Mouse (Mus musculus) lung, postnatal 25 days (tissue): ENCODE results near the gene Icmt.

Source experiments
- DNase-seq: peaks from one replicate; pipeline ENCODE4 v3.0.0; 2022; ENCODE audit warnings: low spot score

Icmt gene

DNA sequence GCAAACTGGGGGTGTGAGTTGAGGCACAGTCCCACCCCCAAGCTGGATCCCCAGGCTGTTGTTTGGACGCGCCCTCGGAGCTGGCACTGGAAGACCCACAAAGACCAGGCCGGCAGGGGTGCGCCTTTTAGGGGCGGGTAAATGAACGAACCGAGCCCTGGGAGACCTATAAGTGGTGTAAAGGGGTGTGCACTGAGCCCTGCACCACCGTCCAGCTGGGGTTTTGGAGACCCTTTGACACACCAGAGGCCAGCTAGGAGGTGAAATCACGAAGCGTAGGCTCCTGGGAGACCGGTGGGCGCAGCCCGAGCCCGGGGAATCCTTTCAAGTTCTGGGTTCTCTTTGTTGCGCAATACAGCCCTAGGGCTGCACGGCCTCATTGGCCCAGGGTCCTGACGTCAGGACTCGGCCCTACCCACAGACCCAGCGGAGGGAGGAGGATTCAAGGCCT, 22.3 kb upstream of the Icmt start:
- peak; percentile 31 for DNase-seq

DNA sequence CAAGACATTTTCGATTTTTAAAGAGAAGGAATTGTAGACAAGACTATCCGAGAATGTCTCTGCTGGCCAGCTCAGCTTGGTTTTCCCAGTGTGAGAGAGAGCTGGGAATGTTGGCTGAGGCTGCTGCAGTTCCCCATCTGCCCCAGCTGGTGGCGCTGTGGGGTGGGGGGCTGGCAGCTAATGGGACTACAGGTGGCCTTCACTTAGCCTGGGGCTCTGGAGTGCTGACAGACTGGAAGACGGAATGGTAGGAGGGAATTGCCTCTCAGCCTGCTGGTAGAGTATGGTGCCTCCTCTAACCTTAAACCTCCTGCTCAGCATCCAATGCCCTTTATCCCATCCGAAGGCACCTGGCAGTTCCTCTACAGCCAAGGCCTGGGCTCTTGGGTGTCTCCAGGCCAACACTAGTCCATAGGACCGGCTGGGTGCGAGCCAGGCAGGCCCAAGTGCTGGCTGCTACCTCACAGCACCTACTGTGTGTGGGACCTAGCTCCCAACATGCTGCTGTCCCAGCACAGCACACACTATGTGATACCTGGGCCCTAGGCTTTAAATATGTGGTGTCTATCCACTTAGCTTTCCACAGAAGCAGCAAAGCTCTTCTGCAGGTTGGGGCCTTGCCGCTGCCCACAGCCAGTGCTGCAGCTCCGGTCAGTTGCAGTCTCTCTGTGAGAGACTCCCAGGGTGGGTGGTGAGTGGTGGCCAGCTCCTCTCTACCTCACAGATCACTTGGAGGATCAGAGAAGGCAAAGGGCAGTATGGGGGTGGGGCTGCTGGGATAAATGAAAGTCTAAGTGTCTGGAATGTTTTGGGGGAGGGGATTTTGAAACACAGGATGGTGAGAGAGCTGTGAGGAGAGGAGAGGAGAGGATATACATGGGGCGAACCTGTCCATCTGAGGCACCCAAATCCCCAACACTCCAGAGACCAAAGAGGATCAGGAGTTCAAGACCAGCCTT, 20.4 kb upstream of the Icmt start:
- DNase-seq, result no peak

DNA sequence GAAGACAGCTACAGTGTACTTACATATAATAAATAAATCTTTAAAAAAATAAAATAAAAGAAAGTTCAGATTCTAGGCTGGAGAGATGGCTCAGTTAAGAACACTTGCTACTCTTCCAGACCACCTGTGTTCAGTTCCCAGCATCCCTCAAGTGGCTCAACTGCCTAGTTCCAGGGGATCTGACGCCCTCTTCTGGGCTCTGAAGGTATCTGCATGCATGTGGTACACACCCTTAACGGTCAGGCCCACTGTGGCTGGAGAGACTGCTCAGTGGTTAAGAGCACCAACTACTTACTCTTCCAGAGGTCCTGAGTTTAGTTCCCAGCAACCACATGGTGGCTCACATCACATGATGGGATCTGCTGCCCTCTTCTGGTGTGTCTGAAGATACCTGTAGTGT, 19.1 kb upstream of the Icmt start:
- DNase-seq, result no peak

GRCm38 (mm10) chr4:152278986-152279385, 18.0 kb upstream of the Icmt start:
- DNase-seq, result no peak

DNA sequence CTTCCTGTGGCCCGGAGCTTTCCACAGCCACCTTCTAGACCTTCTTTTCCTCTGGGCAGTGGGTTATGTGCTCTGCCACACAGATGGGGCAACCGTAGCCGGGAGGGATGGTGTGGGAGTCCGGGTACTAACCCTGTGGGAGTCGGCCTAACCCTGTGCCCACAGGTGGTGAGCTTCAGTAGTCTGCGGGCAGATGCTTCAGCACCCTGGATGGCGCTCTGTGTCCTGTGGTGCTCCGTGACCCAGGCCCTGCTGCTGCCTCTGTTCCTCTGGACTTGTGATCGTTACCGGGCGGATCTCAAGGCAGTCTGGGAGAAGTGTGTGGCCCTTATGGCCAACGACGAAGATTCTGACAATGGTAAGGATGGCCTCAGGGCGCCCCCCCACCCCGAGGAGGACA, 15.4 kb upstream of the Icmt start:
- no peak for DNase-seq

- no peak for DNase-seq
Observed at GRCm38 (mm10) chr4:152282721-152283120, 14.3 kb upstream of the Icmt start.

GRCm38 (mm10) chr4:152283186-152283950, 13.7 kb upstream of the Icmt start:
- peak; percentile 81 for DNase-seq

DNA sequence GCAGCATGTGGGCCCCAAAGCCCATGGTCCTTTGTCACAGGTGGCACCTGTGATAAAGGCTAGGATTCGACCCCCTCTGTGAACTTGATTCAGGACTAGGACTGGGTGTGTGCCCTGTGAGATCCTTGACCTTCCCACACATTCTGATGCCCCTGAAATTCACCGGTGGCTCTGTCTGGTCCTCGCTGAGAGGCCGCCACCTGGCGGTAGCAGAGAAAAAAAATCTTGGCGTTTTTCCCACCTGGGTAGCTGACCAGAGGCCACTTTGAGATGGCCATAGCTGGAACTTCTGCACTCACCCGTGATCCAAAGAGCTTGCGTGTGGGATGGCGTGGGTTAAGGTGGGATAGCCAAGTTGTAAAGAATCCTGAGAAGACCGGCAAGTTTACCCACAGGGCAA, 11.5 kb upstream of the Icmt start:
- DNase-seq, result peak; percentile 76

DNA sequence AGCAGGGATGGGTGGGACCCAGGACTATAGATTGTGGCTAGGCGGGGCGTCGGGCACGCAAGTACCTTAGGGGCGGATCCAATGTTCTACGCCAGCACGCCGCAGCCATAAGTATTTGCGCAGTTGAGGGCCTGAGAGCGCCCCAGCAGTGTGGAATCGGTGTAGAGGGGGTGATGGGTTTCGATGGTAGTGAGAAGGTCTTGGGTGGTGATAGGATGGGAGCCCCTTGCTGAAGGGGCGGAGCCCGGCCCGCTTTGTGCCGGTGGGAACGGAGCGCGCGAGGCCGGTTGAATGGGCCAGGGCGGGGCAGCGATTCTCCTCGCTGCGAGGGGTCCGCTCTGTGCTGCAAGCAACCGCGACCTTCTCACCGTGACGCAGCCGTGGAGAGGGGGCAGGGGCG, 10.8 kb upstream of the Icmt start:
- DNase-seq, result no peak

DNA sequence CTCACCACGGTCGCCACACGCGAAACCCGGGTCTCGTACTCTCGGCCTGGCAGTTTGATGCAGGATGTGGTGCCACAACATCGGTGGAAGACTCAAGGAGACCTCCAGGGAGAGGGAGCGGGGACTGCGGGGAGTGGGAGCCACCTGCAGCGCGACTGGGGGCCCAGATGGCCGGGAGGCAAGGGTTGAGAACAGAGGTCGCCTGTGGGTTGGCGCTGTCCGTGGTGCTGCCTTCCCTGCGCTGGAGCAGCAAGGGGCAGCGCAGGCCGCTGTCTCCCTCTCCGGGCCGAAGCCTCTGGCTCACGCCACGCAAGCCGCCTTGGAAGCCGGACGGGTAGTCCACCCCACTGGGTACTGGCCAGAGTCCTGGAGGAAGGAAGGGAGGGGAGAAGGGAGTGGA, 10.1 kb upstream of the Icmt start:
- no peak for DNase-seq

DNA sequence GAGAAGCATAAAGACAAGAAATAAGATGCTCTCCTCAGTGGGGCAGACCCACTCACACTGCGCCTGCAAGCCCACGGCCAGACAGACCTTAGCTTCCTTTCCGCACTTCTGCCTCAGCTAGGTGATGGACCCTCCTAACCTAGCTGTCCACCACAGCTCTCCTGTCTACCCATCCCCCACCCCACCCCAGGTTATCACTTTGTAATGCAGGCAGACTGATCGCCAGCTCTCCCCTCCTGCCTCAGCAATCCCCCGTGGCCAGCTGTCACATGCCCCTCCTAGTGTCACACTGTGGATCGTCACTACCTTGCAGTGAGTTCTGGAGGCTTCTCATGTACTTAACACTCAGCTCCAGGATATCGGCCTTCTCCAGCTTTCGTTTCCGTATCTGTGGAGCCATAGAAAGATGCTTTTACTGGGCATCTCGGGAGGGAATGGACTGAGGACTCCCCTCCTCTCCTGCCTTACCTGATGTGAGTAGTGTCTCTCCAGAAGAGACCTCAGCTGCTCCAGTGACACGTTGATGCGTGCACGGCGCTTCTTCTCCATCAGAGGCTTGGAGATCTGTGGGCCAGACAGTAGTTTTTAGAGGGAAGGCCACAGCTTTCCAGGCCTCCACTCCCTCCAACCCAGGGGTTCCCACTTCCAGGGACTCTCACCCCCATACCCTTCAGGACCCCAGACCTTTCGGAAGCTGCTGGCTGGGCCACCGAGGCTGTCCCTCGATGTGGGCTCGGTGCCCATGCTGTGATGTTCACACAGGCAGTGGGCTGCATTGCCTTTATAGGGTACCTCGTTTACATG, 9.5 kb upstream of the Icmt start:
- no peak for DNase-seq

- no peak for DNase-seq
Observed at GRCm38 (mm10) chr4:152288398-152288945, 8.6 kb upstream of the Icmt start.

- no peak for DNase-seq
Observed at GRCm38 (mm10) chr4:152290385-152290784, 6.6 kb upstream of the Icmt start.

DNA sequence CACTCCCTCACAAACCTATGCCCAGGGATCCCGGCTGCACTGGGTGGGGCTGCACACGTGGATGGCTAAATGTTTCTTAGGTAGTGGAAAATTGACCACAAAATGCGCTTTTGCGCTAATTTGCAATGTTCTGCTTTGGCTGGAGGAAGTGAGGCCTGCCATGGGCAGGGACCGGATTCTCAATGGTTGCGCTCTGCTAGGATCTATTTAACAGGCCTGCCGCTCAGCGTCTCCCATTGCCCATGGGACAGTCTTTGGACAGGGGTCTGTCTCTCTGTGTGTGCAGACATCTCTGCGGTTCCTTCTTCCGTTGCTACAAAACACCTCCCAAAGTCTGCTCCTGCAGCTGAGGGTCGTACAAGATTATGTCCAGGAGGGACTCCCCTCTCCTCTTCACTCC, 6.0 kb upstream of the Icmt start:
- no peak for DNase-seq

GRCm38 (mm10) chr4:152291562-152291961, 5.5 kb upstream of the Icmt start, which contains the start of gene Hes3:
Hes3 (minus strand) TSS chr4:152291662.
- no peak for DNase-seq

DNA sequence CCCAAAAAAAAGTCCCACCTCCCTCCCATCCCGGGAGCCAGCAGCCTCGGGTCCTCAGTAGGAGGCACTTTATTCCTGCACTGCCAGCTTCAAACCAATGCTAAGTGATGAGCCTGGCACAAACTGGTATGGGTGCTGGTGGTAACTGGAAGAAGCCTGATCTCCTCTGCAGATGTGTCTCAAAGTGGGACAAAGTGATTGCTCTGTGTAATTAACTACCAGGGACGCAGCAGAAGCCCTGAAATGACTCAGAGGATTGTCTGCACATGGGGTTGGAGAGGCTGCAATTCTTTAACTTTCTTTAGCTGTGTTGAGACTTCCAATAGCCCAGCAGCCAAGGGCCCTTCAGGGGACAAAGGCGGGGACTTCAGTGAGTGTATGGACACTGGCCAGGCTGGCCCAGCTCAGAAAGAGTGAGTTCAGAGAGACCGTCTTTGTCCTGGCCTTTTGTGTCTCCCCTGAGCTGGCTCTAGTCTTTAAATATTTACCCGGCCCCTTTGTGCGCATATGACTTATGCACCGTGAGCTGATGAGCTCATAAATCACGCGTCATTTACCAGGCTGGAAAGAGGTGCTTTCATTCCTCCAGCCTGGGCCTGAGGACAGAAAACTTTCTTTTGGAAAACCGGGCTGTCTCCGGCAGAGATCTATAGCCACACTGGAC, 4.8 kb upstream of the Icmt start:
- DNase-seq, result no peak

GRCm38 (mm10) chr4:152294188-152294929, 2.7 kb upstream of the Icmt start:
- no peak for DNase-seq

GRCm38 (mm10) chr4:152295916-152296315, 1.1 kb upstream of the Icmt start:
- no peak for DNase-seq

DNA sequence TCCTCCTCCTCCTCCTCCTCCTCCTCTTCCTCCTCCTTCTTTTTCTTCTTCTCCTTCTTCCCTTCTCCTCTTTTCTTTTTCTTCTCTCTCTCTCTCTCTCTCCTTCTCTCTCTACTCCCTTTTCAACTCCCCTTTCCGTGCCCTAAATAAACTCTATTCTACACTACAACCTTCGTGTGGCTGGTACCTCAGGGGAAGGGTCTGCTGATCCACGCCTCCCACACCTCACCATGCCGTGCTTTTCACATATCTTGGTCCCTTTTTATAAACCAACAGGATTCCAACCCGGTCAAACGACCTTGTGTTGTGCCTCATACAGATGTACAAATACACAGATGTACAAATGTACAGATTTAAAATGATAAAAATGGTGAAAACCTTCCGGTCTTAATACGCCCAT, 656 bp upstream of the Icmt start:
- no peak for DNase-seq

DNA sequence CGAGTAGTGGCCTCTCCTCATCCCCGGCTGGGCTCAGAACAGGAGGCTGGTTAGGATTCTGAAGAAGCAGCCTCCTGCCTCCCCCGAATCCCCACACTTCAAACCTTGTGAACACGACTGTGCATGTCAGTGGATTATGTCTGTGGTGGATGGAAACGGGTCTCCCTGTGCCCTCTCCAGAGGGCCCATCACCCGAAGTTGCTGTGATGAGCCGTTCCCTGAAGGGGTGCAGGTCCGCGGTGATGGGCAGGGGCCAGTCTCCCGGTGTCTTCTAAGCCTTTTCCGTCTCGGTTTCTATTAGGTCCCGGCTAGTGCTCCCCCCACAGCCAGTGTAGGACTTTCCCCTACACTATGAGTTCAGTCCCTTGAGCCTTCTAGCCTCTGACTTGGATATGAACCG, 1.8 kb downstream of the Icmt start:
- no peak for DNase-seq

DNA sequence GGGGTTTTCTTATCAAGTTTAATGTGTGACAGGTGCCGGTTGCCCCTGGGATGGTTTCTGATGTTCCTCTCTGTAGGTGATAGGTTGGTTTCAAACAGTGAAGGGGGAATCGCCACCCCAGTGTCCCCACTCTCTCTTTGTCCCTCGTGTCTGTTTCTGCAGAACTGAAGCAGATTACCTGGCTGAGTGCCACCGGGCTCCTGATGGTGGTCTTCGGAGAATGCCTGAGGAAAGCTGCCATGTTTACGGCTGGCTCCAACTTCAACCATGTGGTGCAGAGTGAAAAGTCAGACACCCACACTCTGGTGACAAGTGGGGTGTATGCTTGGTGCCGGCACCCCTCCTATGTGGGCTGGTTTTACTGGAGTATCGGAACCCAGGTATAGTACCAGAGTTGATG, 3.3 kb downstream of the Icmt start:
- DNase-seq, result no peak
